Mouse (Mus musculus) CH12.LX (cell line): ENCODE measurements around the gene C130032M10Rik.

Experiments used
- CHD2 ChIP-seq: IDR thresholded peaks from 2 replicates; pipeline ENCODE4 v1.6.1; 2011; ENCODE audit warnings: low read length, improper control_type of control experiment
- CTCF ChIP-seq, 2 experiments: IDR thresholded peaks in 1 of 2; conservative IDR thresholded peaks in 1 of 2; 2 replicates each; pipeline ENCODE4 v1.5.1; 2011 to 2012; ENCODE audit warnings: low read depth in 2 of 2, low read length in 2 of 2, improper control_type of control experiment in 1 of 2, inconsistent platforms in 1 of 2, mild to moderate bottlenecking in 1 of 2, moderate library complexity in 1 of 2
- EP300 ChIP-seq: IDR thresholded peaks from 2 replicates; pipeline ENCODE4 v1.6.1; 2011; ENCODE audit warnings: low read length, improper control_type of control experiment
- GABPA ChIP-seq: IDR thresholded peaks from 2 replicates; pipeline ENCODE4 v1.6.1; 2012; ENCODE audit warnings: low read depth, low read length, improper control_type of control experiment, inconsistent platforms; ENCODE audit not compliant: insufficient replicate concordance
- HCFC1 ChIP-seq: IDR thresholded peaks from 2 replicates; pipeline ENCODE4 v1.6.1; 2012; ENCODE audit warnings: low read depth, mild to moderate bottlenecking, inconsistent platforms, low read length, improper control_type of control experiment
- MAFK ChIP-seq: IDR thresholded peaks from 2 replicates; pipeline ENCODE4 v1.6.1; 2011; ENCODE audit warnings: low read length, improper control_type of control experiment; ENCODE audit not compliant: insufficient replicate concordance
- TCF12 ChIP-seq: IDR thresholded peaks from 2 replicates; pipeline ENCODE4 v1.6.1; 2014; ENCODE audit warnings: low read depth, mild to moderate bottlenecking, inconsistent platforms, low read length, improper control_type of control experiment

GRCm38 (mm10) chr9:114543882-114544753, 28.6 kb downstream of the C130032M10Rik start:
- no peak for TF ChIP-seq TCF12
- TF ChIP-seq GABPA, result no peak
- TF ChIP-seq CTCF (conservative IDR thresholded peaks at IDR 0.05 in 1 of 2, IDR thresholded peaks at IDR 0.05 in 1 of 2; ENCODE audit: low read depth in 2 of 2, low read length in 2 of 2), result no peak
- no peak for TF ChIP-seq MAFK
- no peak for TF ChIP-seq HCFC1
- no peak for TF ChIP-seq EP300
- TF ChIP-seq CHD2, result no peak
